In genomic region chr7:118599954-118600631, GRCm38 (mm10) we compare ENCODE assay signal across 24 mouse cellular contexts. TPM values are rescaled to one million over a fixed set of nuclear protein-coding genes. Genes with fewer than 3 reads are reported as not detected.
DNase-seq lines count a peak whose midpoint lies in the region; ATAC-seq and TF ChIP-seq lines count a peak whose summit lies in the region.
"Had no signal": no experiment of that assay in that cellular context is flagged by ENCODE, and none has a peak within 500 bp of the region (broad histone marks: within the 10 kb centered on the region; RNA-seq: fewer than 3 reads in every experiment).

No protein-coding gene starts in this region.

- H3K4me1 ChIP-seq in midbrain, embryonic 11.5 days (ENCODE audit: control insufficient read depth, insufficient read depth, low read length): peaks cover 5% of the 10 kb centered on the region; the same call in 1 of the 2 replicates
- peaks cover 10% of the 10 kb centered on the region for H3K4me1 ChIP-seq in midbrain, embryonic 14.5 days (ENCODE audit: control insufficient read depth, insufficient read depth, low read length)
- H3K4me1 ChIP-seq in intestine, postnatal 0 days (replicated peaks; ENCODE audit: control insufficient read depth, insufficient read depth, low read length): 0 out of 2 replicates have a peak, but pooled peaks cover 13% of the 10 kb centered on the region

- no peak for TF ChIP-seq CTCF in intestine, postnatal 0 days (IDR thresholded peaks at IDR 0.05; ENCODE audit: low read depth)

- H3K27ac ChIP-seq in midbrain, embryonic 11.5 days (ENCODE audit: low read depth, low read length): no peak overlapping the region
- no peak overlapping the region for H3K27ac ChIP-seq in midbrain, embryonic 14.5 days (replicated peaks; ENCODE audit: low read depth, low read length)
- peak overlapping the region; percentile 97 for H3K27ac ChIP-seq in intestine, postnatal 0 days (ENCODE audit: low read depth, low read length)
- H3K27ac ChIP-seq: heart, adult 2 months; hindbrain, embryonic 12.5 days; layer of hippocampus, adult 2 months; limb, embryonic 12.5 days; macrophage; midbrain, embryonic 10.5 days had no signal

- no peak overlapping the region for H3K9ac ChIP-seq in midbrain, embryonic 11.5 days (ENCODE audit: low read length)
- H3K9ac ChIP-seq in midbrain, embryonic 14.5 days (replicated peaks; ENCODE audit: low read length): no peak overlapping the region
- H3K9ac ChIP-seq in intestine, postnatal 0 days (ENCODE audit: low read depth, low read length): peak overlapping the region; percentile 72
- H3K9ac ChIP-seq: hindbrain, embryonic 12.5 days; limb, embryonic 12.5 days; liver, postnatal 0 days had no signal

- intact Hi-C loops in gastrocnemius, postnatal 14 days (cut with DNase I; ENCODE audit: low total_unique reads): loop anchor here (5.0 kb wide), 1 partner anchor 87 kb away; no protein-coding TSS in a partner anchor

- ATAC-seq in midbrain, embryonic 11.5 days (ENCODE audit: low FRiP score): no peak
- no peak for ATAC-seq in midbrain, embryonic 14.5 days (ENCODE audit: low FRiP score, low TSS enrichment)
- ATAC-seq in intestine, postnatal 0 days: peak; percentile 87
- ATAC-seq: forebrain, embryonic 16.5 days; liver, postnatal 0 days; lung, postnatal 0 days had no signal

- no peak overlapping the region for H3K4me2 ChIP-seq in midbrain, embryonic 11.5 days
- H3K4me2 ChIP-seq in midbrain, embryonic 14.5 days (ENCODE audit: low read length): no peak overlapping the region
- peak overlapping the region; percentile 62 for H3K4me2 ChIP-seq in intestine, postnatal 0 days (replicated peaks; ENCODE audit: low read depth)
- H3K4me2 ChIP-seq: hindbrain, embryonic 12.5 days; limb, embryonic 12.5 days; liver, embryonic 11.5 days had no signal

- DNase-seq in midbrain, embryonic 11.5 days (ENCODE audit: low spot score, missing footprints): peak; percentile 77
- no peak for DNase-seq in midbrain, embryonic 14.5 days
- peak; percentile 44 to 65 for DNase-seq in kidney, postnatal 25 days
- peak; percentile 27 for DNase-seq in thymus, postnatal 14 days
- DNase-seq in gastrocnemius, postnatal 14 days: no peak
- no peak for DNase-seq in neural tube, embryonic 10.5 days (ENCODE audit: extremely low spot score, low spot score)
- no peak for DNase-seq in adrenal gland, adult 18-20 months (ENCODE audit: low spot score in 2 of 2)
- DNase-seq: adrenal gland, adult 8-10 months; cerebellum, adult 2 months; cerebellum, postnatal 25 days; gastrocnemius, postnatal 36 days; heart, adult 2 months; liver, postnatal 0 days had no signal

- WGBS in midbrain, embryonic 11.5 days: 80% methylated on average over 12 of the region's 12 CpGs
- WGBS in midbrain, embryonic 14.5 days: 69% methylated on average over 12 of the region's 12 CpGs
- 33% methylated on average over 12 of the region's 12 CpGs for WGBS in intestine, postnatal 0 days

- H3K36me3 ChIP-seq in midbrain, embryonic 11.5 days (ENCODE audit: control insufficient read depth, insufficient read depth, low read length): no peaks in the 10 kb centered on the region
- H3K36me3 ChIP-seq in midbrain, embryonic 14.5 days (ENCODE audit: control insufficient read depth, insufficient read depth, low read length): no peaks in the 10 kb centered on the region
- no peaks in the 10 kb centered on the region for H3K36me3 ChIP-seq in intestine, postnatal 0 days (ENCODE audit: control insufficient read depth, insufficient read depth)
- H3K36me3 ChIP-seq: hindbrain, embryonic 12.5 days; limb, embryonic 12.5 days; midbrain, embryonic 10.5 days had no signal

- H3K4me3 ChIP-seq in midbrain, embryonic 11.5 days (ENCODE audit: low read depth, low read length): no peak overlapping the region
- no peak overlapping the region for H3K4me3 ChIP-seq in midbrain, embryonic 14.5 days (replicated peaks; ENCODE audit: low read depth, low read length)
- peak overlapping the region; percentile 46 for H3K4me3 ChIP-seq in intestine, postnatal 0 days (ENCODE audit: low read depth, low read length)
- H3K4me3 ChIP-seq: heart, adult 2 months; hindbrain, embryonic 12.5 days; layer of hippocampus, adult 2 months; limb, embryonic 12.5 days; midbrain, embryonic 10.5 days had no signal

- H3K27me3 ChIP-seq in midbrain, embryonic 11.5 days (ENCODE audit: control insufficient read depth, insufficient read depth, low read length): peaks cover 6% of the 10 kb centered on the region; the same call in 1 of the 2 replicates
- peaks cover 12% of the 10 kb centered on the region; the same call in 1 of the 2 replicates for H3K27me3 ChIP-seq in midbrain, embryonic 14.5 days (ENCODE audit: control insufficient read depth, insufficient read depth, low read length)
- H3K27me3 ChIP-seq in intestine, postnatal 0 days (replicated peaks; ENCODE audit: control insufficient read depth, insufficient read depth, low read length): no peaks in the 10 kb centered on the region

- H3K9me3 ChIP-seq in midbrain, embryonic 11.5 days (ENCODE audit: control insufficient read depth, low read length): no peaks in the 10 kb centered on the region
- H3K9me3 ChIP-seq in midbrain, embryonic 14.5 days (ENCODE audit: control insufficient read depth, low read length): no peaks in the 10 kb centered on the region
- no peaks in the 10 kb centered on the region for H3K9me3 ChIP-seq in intestine, postnatal 0 days (ENCODE audit: control insufficient read depth)
- H3K9me3 ChIP-seq: hindbrain, embryonic 12.5 days; limb, embryonic 12.5 days; midbrain, embryonic 10.5 days had no signal

RNA-seq across cellular contexts. Expression of gene Tmc5, which starts 3.0 kb away (rescaled TPM):
- polyA plus RNA-seq in midbrain, embryonic 11.5 days (2014; fragmentation: Nextera tagmentation; extraction: Ambion mirVana): 0.14 and 0.19 TPM in 2 replicates
- polyA plus RNA-seq in midbrain, embryonic 14.5 days (2014; fragmentation: Nextera tagmentation; extraction: Ambion mirVana): 0.15 and 0.28 TPM in 2 replicates
- 48.1 and 49.0 TPM in 2 replicates for polyA plus RNA-seq in intestine, postnatal 0 days (2015; fragmentation: Nextera tagmentation; extraction: Ambion mirVana)
- total RNA-seq in gastrocnemius, postnatal 14 days (2021): under 1 TPM; 0.13 to 0.53 TPM
- under 1 TPM in 1 of 2 experiments, not detected in 1; 0.06 TPM for total RNA-seq in adrenal gland, adult 18-20 months (2021)
- total RNA-seq: MEL had no signal
- polyA plus RNA-seq: C2C12; limb, embryonic 12.5 days; liver, embryonic 11.5 days; macrophage had no signal

RNA-seq across cellular contexts. Expression of gene Tmc7, which starts 15.6 kb away (rescaled TPM):
- polyA plus RNA-seq in midbrain, embryonic 11.5 days (2014; fragmentation: Nextera tagmentation; extraction: Ambion mirVana): 9.8 and 10.3 TPM in 2 replicates
- 4.3 and 5.9 TPM in 2 replicates for polyA plus RNA-seq in midbrain, embryonic 14.5 days (2014; fragmentation: Nextera tagmentation; extraction: Ambion mirVana)
- polyA plus RNA-seq in intestine, postnatal 0 days (2015; fragmentation: Nextera tagmentation; extraction: Ambion mirVana): 1.4 and 1.5 TPM in 2 replicates
- total RNA-seq in gastrocnemius, postnatal 14 days (2021): 1 to 10 TPM; 7.8 to 8.7 TPM
- 1 to 10 TPM in 1 of 2 experiments, under 1 TPM in 1; 0.36 to 1.3 TPM for total RNA-seq in adrenal gland, adult 18-20 months (2021)
- total RNA-seq: MEL had no signal
- polyA plus RNA-seq: C2C12, macrophage had no signal

Comparison
In these comparisons a context has a peak if more than half of its experiments do, and no peak if none do; other contexts are left out.
1. DNase-seq: peak in midbrain, embryonic 11.5 days (single experiment), kidney, postnatal 25 days (2 of 2) and thymus, postnatal 14 days (single experiment); none in midbrain, embryonic 14.5 days (single experiment), gastrocnemius, postnatal 14 days (single experiment), neural tube, embryonic 10.5 days (single experiment) and adrenal gland, adult 18-20 months (0 of 2).
2. RNA of gene Tmc5, which starts 3.0 kb away (polyA plus RNA-seq): 48.1 to 49.0 TPM in intestine, postnatal 0 days; 0.15 to 0.28 TPM in midbrain, embryonic 14.5 days and 0.14 to 0.19 TPM in midbrain, embryonic 11.5 days; every median in the first group is over 10 times any median in the second.